Mouse (Mus musculus) ES-Bruce4 (cell line): Measurements from ENCODE around the gene Tbc1d10b.

ENCODE experiments used
- CTCF ChIP-seq: IDR thresholded peaks from one replicate; pipeline ENCODE4 v1.8.1; 2011; ENCODE audit warnings: low read depth, low read length
- POLR2A ChIP-seq: IDR thresholded peaks from one replicate; pipeline ENCODE4 v1.8.1; 2011; ENCODE audit warnings: low read length; ENCODE audit not compliant: insufficient read depth

GRCm38 (mm10) chr7:127216307-127216706, 8.0 kb upstream of the Tbc1d10b start:
- TF ChIP-seq CTCF, result no peak
- no peak for TF ChIP-seq POLR2A
